Mouse (Mus musculus) C2C12 (cell line): ENCODE results near the gene Eya2. TPM values are rescaled to one million over a fixed set of nuclear protein-coding genes. Genes with fewer than 3 reads are reported as not detected.

Experiments used
- H3K27me3 ChIP-seq: one replicate; pipeline ENCODE4 v1.6.1; 2011; ENCODE audit not compliant: control insufficient read depth, insufficient read depth, insufficient read length
- H3K36me3 ChIP-seq: one replicate; pipeline ENCODE4 v1.6.1; 2011; ENCODE audit not compliant: control insufficient read depth, insufficient read depth
- H3K4me3 ChIP-seq: one replicate; pipeline ENCODE4 v1.5.1; 2011; ENCODE audit warnings: mild to moderate bottlenecking, control low read depth; ENCODE audit not compliant: poor library complexity, insufficient read depth, severe bottlenecking
- H3K79me2 ChIP-seq: one replicate; pipeline ENCODE4 v1.6.1; 2011; ENCODE audit not compliant: control insufficient read depth, insufficient read depth
- H3K79me3 ChIP-seq: one replicate; pipeline ENCODE4 v1.6.1; 2011; ENCODE audit warnings: low read depth, control low read depth
- H3ac ChIP-seq: one replicate; pipeline ENCODE3; 2011; ENCODE audit warnings: low read depth; ENCODE audit not compliant: control insufficient read depth, insufficient read length
- CEBPB ChIP-seq: IDR thresholded peaks from one replicate; pipeline ENCODE4 v1.6.1; 2011; ENCODE audit warnings: low read depth, mild to moderate bottlenecking, control low read depth, moderate library complexity
- CTCF ChIP-seq: IDR thresholded peaks from one replicate; pipeline ENCODE4 v1.5.1; 2011; ENCODE audit not compliant: control insufficient read depth, insufficient read depth, insufficient read length
- FOSL1 ChIP-seq: IDR thresholded peaks from one replicate; pipeline ENCODE4 v1.8.0; 2011; ENCODE audit warnings: mild to moderate bottlenecking, low read length; ENCODE audit not compliant: poor library complexity, insufficient read depth, severe bottlenecking
- MAX ChIP-seq: IDR thresholded peaks from one replicate; pipeline ENCODE4 v1.6.1; 2011; ENCODE audit warnings: mild to moderate bottlenecking, control low read depth
- MYOD1 ChIP-seq: IDR thresholded peaks from one replicate; pipeline ENCODE4 v1.6.1; 2011; ENCODE audit warnings: low read depth; ENCODE audit not compliant: control insufficient read depth, insufficient read length
- MYOG ChIP-seq: IDR thresholded peaks from one replicate; pipeline ENCODE4 v1.6.1; 2011; ENCODE audit not compliant: control insufficient read depth, insufficient read length; ENCODE audit errors: extremely low read depth
- USF1 ChIP-seq: IDR thresholded peaks from one replicate; pipeline ENCODE4 v1.6.1; 2011; ENCODE audit warnings: low read depth, mild to moderate bottlenecking, control low read depth, moderate library complexity
- polyA plus RNA-seq: library from polyadenylated mRNA; unstranded; fragments of >200 nt; fragmentation: generic; extraction: Trizol; gene quantifications from one replicate; pipeline ENCODE4 v1.2.1, GENCODE M21; 2012; ENCODE audit warnings: missing spikeins

The Eya2 gene
- polyA plus RNA-seq, 1 experiment: 0.19 TPM

DNA sequence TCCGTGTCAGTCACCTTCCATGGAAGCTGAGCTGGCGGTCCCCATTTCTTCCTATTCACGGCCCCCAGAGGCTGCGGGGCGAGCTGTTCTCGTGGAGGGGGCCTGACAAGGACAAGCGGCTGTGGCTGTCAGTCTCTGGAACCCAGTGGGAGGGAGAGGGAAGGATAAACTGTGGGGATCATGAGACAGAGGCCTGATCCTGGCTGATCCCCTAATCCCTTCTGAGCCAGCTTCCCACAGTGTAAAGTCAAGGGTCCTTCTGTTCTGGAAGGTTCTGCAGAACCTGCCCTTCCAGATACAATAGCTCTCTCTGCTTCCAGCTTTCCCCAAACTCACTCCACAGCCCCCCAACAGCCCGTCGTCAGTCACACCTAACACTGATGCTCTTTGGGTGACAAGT is 40.8 kb upstream of the Eya2 start:
- no peak for TF ChIP-seq MYOG
- no peak for TF ChIP-seq MAX
- no peak for TF ChIP-seq FOSL1
- no peak for TF ChIP-seq CEBPB
- no peak for TF ChIP-seq USF1
- TF ChIP-seq MYOD1: no peak
- no peak for TF ChIP-seq CTCF
- no peaks in the 10 kb centered on the region for H3K27me3 ChIP-seq
- H3K79me2 ChIP-seq: no peaks in the 10 kb centered on the region
- no peaks in the 10 kb centered on the region for H3K79me3 ChIP-seq
- no peak overlapping the region for H3K4me3 ChIP-seq
- no peaks in the 10 kb centered on the region for H3K36me3 ChIP-seq
- H3ac ChIP-seq: no peak overlapping the region

DNA sequence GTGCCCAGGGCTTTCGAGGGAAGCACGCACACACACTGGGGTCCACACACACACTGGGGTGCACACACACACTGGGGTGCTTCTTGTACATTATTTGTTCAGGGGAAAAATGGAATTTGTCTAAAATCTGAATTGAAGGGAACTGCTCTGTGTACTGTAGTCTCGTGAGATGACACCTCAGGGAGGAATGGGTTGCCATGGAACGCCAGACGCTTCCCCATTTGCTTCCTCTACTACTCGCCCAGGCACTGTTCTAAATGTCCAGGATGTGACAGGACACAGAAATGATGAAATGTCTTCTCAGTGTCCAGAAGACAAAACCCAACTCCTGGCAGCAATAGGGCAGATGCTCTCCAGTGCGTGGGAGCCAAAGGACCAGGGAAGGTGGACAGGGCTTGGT is 37.6 kb upstream of the Eya2 start:
- H3K79me2 ChIP-seq: no peaks in the 10 kb centered on the region
- no peak overlapping the region for H3ac ChIP-seq
- no peaks in the 10 kb centered on the region for H3K79me3 ChIP-seq
- no peak overlapping the region for H3K4me3 ChIP-seq
- H3K36me3 ChIP-seq: no peaks in the 10 kb centered on the region
- TF ChIP-seq MAX (no peak), CEBPB (no peak), FOSL1 (no peak), MYOD1 (no peak), CTCF (no peak), MYOG (no peak), USF1 (no peak)
- H3K27me3 ChIP-seq: no peaks in the 10 kb centered on the region

DNA sequence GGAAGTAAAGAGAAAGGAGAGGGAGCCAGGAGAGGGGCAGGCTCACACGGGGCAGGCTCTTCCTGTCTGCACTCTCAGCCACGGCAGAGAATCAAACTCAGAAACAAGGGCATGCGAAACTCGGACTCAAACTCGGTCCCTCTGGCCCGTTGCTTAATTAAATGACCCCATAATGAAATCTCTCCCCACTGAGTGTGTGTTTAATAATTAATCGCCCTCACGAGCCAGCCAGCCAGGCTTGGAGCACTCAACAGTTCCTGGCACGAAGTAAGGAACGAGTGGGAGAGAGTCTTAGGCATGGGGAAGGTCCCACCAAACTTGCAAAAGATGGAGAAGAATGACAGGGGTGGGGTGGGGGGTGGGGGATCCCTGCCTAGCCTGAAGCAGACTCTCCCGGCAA is 35.9 kb upstream of the Eya2 start:
- TF ChIP-seq CTCF (no peak), MAX (no peak), FOSL1 (no peak), MYOG (no peak), MYOD1 (no peak), USF1 (no peak), CEBPB (no peak)
- Histone ChIP-seq H3ac (no peak overlapping the region), H3K4me3 (no peak overlapping the region), H3K36me3 (no peaks in the 10 kb centered on the region), H3K79me3 (no peaks in the 10 kb centered on the region), H3K79me2 (no peaks in the 10 kb centered on the region), H3K27me3 (no peaks in the 10 kb centered on the region)

DNA sequence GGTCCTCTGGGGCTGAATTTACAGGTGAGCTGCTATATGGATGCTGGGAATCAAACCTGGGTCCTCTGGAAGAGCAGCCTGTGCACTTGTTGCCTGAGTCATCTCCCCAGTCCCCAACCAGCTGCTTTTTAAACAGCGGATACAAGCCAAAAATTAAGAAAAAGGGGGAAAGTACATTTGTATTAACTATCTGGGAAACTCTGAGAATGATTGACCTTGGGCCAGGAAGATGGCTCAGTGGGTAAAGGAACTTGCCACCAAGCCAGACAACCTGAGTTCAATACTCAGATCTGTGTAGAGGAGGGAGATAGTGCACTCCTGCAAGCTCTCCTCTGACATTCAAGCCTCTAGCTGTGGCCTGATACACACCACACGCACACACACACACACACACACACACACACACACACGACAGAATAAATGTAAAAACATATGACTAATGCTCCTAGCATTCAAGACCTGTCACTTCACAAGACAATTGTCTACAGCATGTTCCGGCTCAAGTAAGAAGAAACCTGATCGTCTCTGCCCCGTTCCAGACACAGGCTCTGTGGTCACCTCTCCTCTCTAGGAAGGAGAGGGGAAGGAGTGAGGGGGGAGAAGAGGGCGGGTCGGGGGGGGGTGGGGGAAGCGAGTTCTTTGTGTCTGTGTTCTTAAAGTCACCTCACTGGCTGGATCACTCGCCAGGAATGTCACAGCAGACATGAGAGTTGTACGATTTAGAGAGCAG is 35.2 kb upstream of the Eya2 start:
- H3K79me2 ChIP-seq: no peaks in the 10 kb centered on the region
- H3K36me3 ChIP-seq: no peaks in the 10 kb centered on the region
- H3K4me3 ChIP-seq: no peak overlapping the region
- H3K27me3 ChIP-seq: no peaks in the 10 kb centered on the region
- TF ChIP-seq MYOD1: peak; percentile 70
- no peak for TF ChIP-seq CTCF
- TF ChIP-seq CEBPB: no peak
- no peak for TF ChIP-seq FOSL1
- TF ChIP-seq MYOG: no peak
- TF ChIP-seq USF1: no peak
- peak; percentile 28 for TF ChIP-seq MAX
- H3ac ChIP-seq: no peak overlapping the region
- H3K79me3 ChIP-seq: no peaks in the 10 kb centered on the region

DNA sequence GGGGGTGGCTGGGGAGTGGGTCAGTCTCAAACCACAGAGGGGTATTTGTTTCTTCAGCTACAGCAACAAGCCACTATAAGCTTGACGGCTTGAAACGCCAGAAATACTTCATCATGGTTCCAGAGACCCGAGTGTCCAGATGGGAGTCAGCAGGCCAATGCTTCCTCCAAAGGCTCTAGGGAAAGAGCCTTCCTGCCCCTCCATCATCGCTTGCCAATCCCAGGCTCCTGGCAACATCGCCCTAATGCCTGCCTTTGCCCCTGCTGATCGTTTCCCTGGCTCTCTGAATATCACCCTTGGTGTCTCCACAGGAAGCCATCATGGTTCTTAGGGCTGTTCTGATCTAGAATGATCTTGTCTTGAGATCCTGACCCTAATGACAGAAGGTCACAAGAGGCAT is 33.0 kb upstream of the Eya2 start:
- no peaks in the 10 kb centered on the region for H3K27me3 ChIP-seq
- H3K36me3 ChIP-seq: no peaks in the 10 kb centered on the region
- H3ac ChIP-seq: no peak overlapping the region
- no peaks in the 10 kb centered on the region for H3K79me2 ChIP-seq
- no peak overlapping the region for H3K4me3 ChIP-seq
- TF ChIP-seq FOSL1 (no peak), MAX (no peak), USF1 (no peak), CTCF (no peak), MYOD1 (no peak), CEBPB (no peak), MYOG (no peak)
- no peaks in the 10 kb centered on the region for H3K79me3 ChIP-seq
